In genomic region chr8:77516845-77517244, GRCm38 (mm10) we compare ENCODE assay signal across 8 mouse cellular contexts. TPM values are rescaled to one million over a fixed set of nuclear protein-coding genes. Genes with fewer than 3 reads are reported as not detected.
A peak's percentile ranks its signal among the peaks of the same experiment; 100 is the strongest.
DNase-seq lines count a peak whose midpoint lies in the region; TF ChIP-seq lines count a peak whose summit lies in the region.

No protein-coding gene starts in this region.

- WGBS in midbrain, embryonic 10.5 days: 8% methylated on average over 10 of the region's 10 CpGs

- H3K36me3 ChIP-seq in ES-E14 (ENCODE audit: control insufficient read depth, insufficient read depth, low read length, poor library complexity, severe bottlenecking): no peaks in the 10 kb centered on the region; the same call in 1 of the 2 replicates
- no peaks in the 10 kb centered on the region for H3K36me3 ChIP-seq in midbrain, embryonic 10.5 days

- H3K9ac ChIP-seq in ES-E14 (ENCODE audit: insufficient read depth, low read depth, low read length, poor library complexity, severe bottlenecking): peak overlapping the region; percentile 71

- peaks cover 56% of the 10 kb centered on the region for H3K27me3 ChIP-seq in midbrain, embryonic 10.5 days (ENCODE audit: low read depth, poor library complexity, severe bottlenecking)

- no peak for TF ChIP-seq CTCF in embryonic fibroblast, embryonic 13.5 days (IDR thresholded peaks at IDR 0.05; ENCODE audit: borderline replicate concordance, insufficient read depth, low read length)

- no peaks in the 10 kb centered on the region for H3K9me3 ChIP-seq in ES-E14 (ENCODE audit: control insufficient read depth, insufficient read depth, low read depth, low read length)
- no peaks in the 10 kb centered on the region for H3K9me3 ChIP-seq in midbrain, embryonic 10.5 days (replicated peaks)

- TF ChIP-seq POLR2A in embryonic fibroblast, embryonic 13.5 days (IDR thresholded peaks at IDR 0.05; ENCODE audit: low read depth, low read length): no peak

- peak overlapping the region; percentile 78 to 94 for H3K4me3 ChIP-seq in ES-E14 (ENCODE audit: insufficient read depth in 1 of 2, low read depth in 1 of 2, low read length in 2 of 2, poor library complexity in 1 of 2, severe bottlenecking in 1 of 2)
- peak overlapping the region; percentile 94 for H3K4me3 ChIP-seq in embryonic fibroblast, embryonic 13.5 days (ENCODE audit: insufficient read depth, low read length)
- peak overlapping the region; percentile 75 for H3K4me3 ChIP-seq in midbrain, embryonic 10.5 days

- peak; percentile 24 for DNase-seq in cerebellum, adult 8-10 months
- no peak for DNase-seq in cerebellum, postnatal 4 days (ENCODE audit: low spot score in 2 of 2)
- no peak for DNase-seq in ES-E14 (ENCODE audit: low read depth, low spot score)
- DNase-seq in kidney, adult 18-20 months: peak; percentile 67
- peak; percentile 29 for DNase-seq in midbrain, embryonic 10.5 days (ENCODE audit: low spot score)
- no peak for DNase-seq in natural killer cell, adult 2 months (ENCODE audit: low spot score in 2 of 2)
- no peak for DNase-seq in frontal cortex, postnatal 14 days (ENCODE audit: low spot score in 2 of 2)

- H3K4me1 ChIP-seq in ES-E14 (ENCODE audit: control insufficient read depth in 2 of 2, insufficient read depth in 2 of 2, low read length in 2 of 2, poor library complexity in 1 of 2): peaks cover 3 to 8% of the 10 kb centered on the region in 2 experiments; a peak in 3 of 4 replicates
- H3K4me1 ChIP-seq in embryonic fibroblast, embryonic 13.5 days (ENCODE audit: control insufficient read depth, insufficient read depth, low read length): peaks cover 9% of the 10 kb centered on the region; the same call in 1 of the 2 replicates
- H3K4me1 ChIP-seq in midbrain, embryonic 10.5 days: peaks cover 52% of the 10 kb centered on the region

- in situ Hi-C loops in ES-E14 (cut with MboI; ENCODE audit: low sequenced_read_pairs in 2 of 2, unreplicated experiment in 2 of 2): no loop called here

- no peak overlapping the region for H3K27ac ChIP-seq in ES-E14 (ENCODE audit: insufficient read depth, low read depth, low read length, poor library complexity, severe bottlenecking)
- H3K27ac ChIP-seq in embryonic fibroblast, embryonic 13.5 days (ENCODE audit: insufficient read depth, low read length): peak overlapping the region; percentile 84; the same call in 1 of the 2 replicates
- peak overlapping the region; percentile 88 for H3K27ac ChIP-seq in midbrain, embryonic 10.5 days (replicated peaks)

TF ChIP-seq in ES-E14, 5 proteins besides CTCF, POLR2A, EP300 and RAD21:
- TF ChIP-seq HCFC1 (IDR thresholded peaks at IDR 0.05; ENCODE audit: borderline replicate concordance, insufficient read depth, low read length) (no peak), ZC3H11A (IDR thresholded peaks at IDR 0.05; ENCODE audit: borderline replicate concordance, low read depth, low read length) (no peak), CHD2 (IDR thresholded peaks at IDR 0.05; ENCODE audit: low read depth, low read length) (no peak), ZNF384 (IDR thresholded peaks at IDR 0.05; ENCODE audit: low read depth, low read length) (no peak), MAFK (IDR thresholded peaks at IDR 0.05; ENCODE audit: insufficient read depth, low read depth, low read length) (no peak)

RNA-seq across cellular contexts. Expression of gene Arhgap10, which starts 0.9 kb away (rescaled TPM):
- total RNA-seq in ES-E14 (2012; rRNA removed): 6.9 and 10.8 TPM in 2 replicates
- 32.1 and 41.4 TPM in 2 replicates for polyA plus RNA-seq in embryonic fibroblast, embryonic 13.5 days (2011; ENCODE audit: insufficient read length, low read depth, missing spikeins)
- 13.9 and 16.5 TPM in 2 replicates for polyA plus RNA-seq in midbrain, embryonic 10.5 days (2016; fragmentation: Nextera tagmentation; extraction: Ambion mirVana)

RNA-seq across cellular contexts. Expression of gene Prmt9, which starts 32.4 kb away (rescaled TPM):
- total RNA-seq in ES-E14 (2012; rRNA removed): 11.9 and 18.2 TPM in 2 replicates
- polyA plus RNA-seq in embryonic fibroblast, embryonic 13.5 days (2011; ENCODE audit: insufficient read length, low read depth, missing spikeins): 14.4 and 14.6 TPM in 2 replicates
- 22.9 and 23.6 TPM in 2 replicates for polyA plus RNA-seq in midbrain, embryonic 10.5 days (2016; fragmentation: Nextera tagmentation; extraction: Ambion mirVana)

Comparison
In these comparisons a context has a peak if more than half of its experiments do, and no peak if none do; other contexts are left out.
1. DNase-seq: peak in cerebellum, adult 8-10 months (single experiment), kidney, adult 18-20 months (single experiment) and midbrain, embryonic 10.5 days (single experiment); none in cerebellum, postnatal 4 days (0 of 2), ES-E14 (single experiment), natural killer cell, adult 2 months (0 of 2) and frontal cortex, postnatal 14 days (0 of 2).
2. Peak in every context shown above with its lines, with median percentiles within 50 percentile points of each other: H3K4me3 ChIP-seq.